Mouse (Mus musculus): ENCODE results near the gene Slc6a1.

DNA sequence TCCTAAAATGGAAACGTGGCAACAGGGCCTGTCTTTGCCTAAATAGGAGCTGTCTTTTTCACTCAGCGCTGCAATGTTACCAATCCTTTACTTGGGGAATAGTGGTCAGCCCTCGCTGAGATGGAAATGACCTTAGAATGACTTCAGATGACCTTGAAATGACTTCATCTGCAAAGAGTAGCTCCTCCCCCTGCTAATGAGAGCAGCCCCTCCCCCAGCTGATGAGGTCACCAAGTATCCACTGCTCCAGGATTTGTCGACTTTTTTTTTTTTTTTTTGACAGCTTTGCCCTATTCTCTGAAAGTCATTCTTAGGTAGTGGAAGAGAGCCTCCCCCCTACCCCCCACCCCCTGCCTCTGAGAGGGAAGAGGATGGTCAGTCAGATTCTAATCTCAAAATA is 3.0 kb downstream of the Slc6a1 start:
- no peak for TF ChIP-seq GATA1 (IDR thresholded peaks at IDR 0.05; ENCODE audit: borderline replicate concordance, low read length)
- TF ChIP-seq FLI1 (IDR thresholded peaks at IDR 0.05; ENCODE audit: low read length), result no peak

Measured in megakaryocyte, embryonic 14.5 days (primary cell).